Mouse (Mus musculus) liver, postnatal 0 days (tissue): ENCODE data around the gene Spaca4.

ENCODE experiments used
- CTCF ChIP-seq: sonication (generic); IDR thresholded peaks from 2 replicates; pipeline ENCODE4 v1.5.1; 2016; ENCODE audit warnings: antibody characterized with exemption, low read depth
- EP300 ChIP-seq: IDR thresholded peaks from 2 replicates; pipeline ENCODE4 v1.6.1; 2016; ENCODE audit warnings: antibody characterized with exemption, low read depth, mild to moderate bottlenecking

DNA sequence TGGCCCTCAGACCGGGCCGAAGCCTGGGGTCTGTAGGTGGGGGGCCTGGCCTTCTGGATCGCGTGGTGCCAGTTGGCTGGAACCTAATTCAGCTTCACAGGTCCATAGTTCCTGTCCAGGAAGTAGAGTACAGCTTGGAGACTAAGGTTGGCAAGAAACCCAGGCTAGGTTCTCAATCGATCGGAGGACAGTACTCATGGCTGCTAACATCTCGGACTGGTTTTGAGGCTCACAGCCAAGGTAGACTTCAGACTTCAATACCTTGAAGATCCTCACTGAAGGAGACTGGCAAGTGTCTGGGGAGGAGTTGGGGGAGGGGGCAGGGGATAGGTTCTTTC lies 4.4 kb downstream of the Spaca4 start:
- TF ChIP-seq EP300 (no peak), CTCF (no peak)
